Mouse (Mus musculus): Measurements from ENCODE around the gene Zkscan16.
A peak's percentile ranks its signal among the peaks of the same experiment; 100 is the strongest.

The Zkscan16 gene

GRCm38 (mm10) chr4:59000614-59001013 lies 57.2 kb downstream of the Zkscan16 start:
- DNase-seq (ENCODE audit: low read depth) = peak; percentile 91

- DNase-seq (ENCODE audit: low read depth) = peak; percentile 83
Measured at GRCm38 (mm10) chr4:59002948-59003805, 59.7 kb downstream of the Zkscan16 start, which contains the start of gene Gm20503. TSS of gene Gm20503 (plus strand) at chr4:59003210.

- no peak for DNase-seq (ENCODE audit: low read depth)
Measured at GRCm38 (mm10) chr4:59003806-59004200, 60.4 kb downstream of the Zkscan16 start.

DNA sequence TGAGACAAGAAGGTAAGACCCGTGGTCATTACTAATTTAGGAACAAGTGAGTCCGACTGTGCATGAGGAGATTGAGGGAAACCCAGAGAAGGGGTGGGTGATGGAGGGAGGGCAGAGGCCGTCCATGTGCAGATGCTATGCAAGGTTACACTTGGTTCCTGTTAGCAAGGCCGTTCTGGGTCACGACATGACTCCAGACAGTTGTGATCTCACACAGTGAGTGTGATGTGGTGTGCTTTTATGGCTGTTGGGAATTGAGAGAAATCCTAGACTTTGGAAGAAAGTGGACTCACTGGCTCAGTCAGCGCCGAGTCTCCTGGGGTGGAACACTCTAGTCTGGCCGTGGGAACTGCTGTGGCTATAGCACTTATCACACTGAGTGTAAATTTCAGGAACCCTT lies 62.8 kb downstream of the Zkscan16 start:
- no peak for DNase-seq (ENCODE audit: low read depth)

GRCm38 (mm10) chr4:59007016-59007415 lies 63.6 kb downstream of the Zkscan16 start:
- peak; percentile 75 for DNase-seq (ENCODE audit: low read depth)

Measured in 416B (cell line).